Mouse (Mus musculus): ENCODE results near the gene Ciz1. TPM values are rescaled to one million over a fixed set of nuclear protein-coding genes. Genes with fewer than 3 reads are reported as not detected.

Ciz1 gene
- total and polyA plus RNA-seq, 2 experiments from 2014 or later: 40.3 to 103 TPM

DNA sequence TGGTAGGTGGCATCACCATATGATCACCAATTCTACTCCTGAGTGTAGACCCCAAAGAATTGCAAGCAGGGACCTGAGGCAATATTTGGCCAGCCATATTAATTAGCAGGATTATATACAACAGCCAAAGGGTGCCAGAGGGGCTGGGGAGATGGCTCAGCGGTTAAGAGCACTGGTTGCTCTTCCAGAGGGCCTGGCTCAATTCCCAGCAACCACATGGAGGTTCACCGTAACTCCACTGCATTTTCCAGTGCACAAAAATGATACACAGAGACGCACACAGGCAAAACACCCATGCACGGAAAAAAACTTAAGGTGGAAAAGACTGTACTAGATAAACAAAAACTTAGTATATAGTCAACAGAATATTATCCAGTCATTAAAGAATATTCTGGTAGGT is 24.9 kb upstream of the Ciz1 start:
- ATAC-seq (no peak), DNase-seq (ENCODE audit: low spot score) (no peak)
- Histone ChIP-seq H3K9me3 (ENCODE audit: low read length) (no peaks in the 10 kb centered on the region), H3K36me3 (ENCODE audit: insufficient read depth, low read length) (0 out of 2 replicates have a peak, but pooled peaks cover 5% of the 10 kb centered on the region), H3K27me3 (ENCODE audit: insufficient read depth, low read length) (no peaks in the 10 kb centered on the region), H3K9ac (replicated peaks; ENCODE audit: low read length) (no peak overlapping the region), H3K27ac (no peak overlapping the region), H3K4me3 (ENCODE audit: low read length) (no peak overlapping the region), H3K4me1 (ENCODE audit: insufficient read depth, low read length) (no peaks in the 10 kb centered on the region; the same call in 1 of the 2 replicates), H3K4me2 (ENCODE audit: low read depth, low read length) (no peak overlapping the region)
- 57% methylated on average over 4 of the region's 4 CpGs for WGBS
- no peak for TF ChIP-seq CTCF (IDR thresholded peaks at IDR 0.05; ENCODE audit: low read depth)

DNA sequence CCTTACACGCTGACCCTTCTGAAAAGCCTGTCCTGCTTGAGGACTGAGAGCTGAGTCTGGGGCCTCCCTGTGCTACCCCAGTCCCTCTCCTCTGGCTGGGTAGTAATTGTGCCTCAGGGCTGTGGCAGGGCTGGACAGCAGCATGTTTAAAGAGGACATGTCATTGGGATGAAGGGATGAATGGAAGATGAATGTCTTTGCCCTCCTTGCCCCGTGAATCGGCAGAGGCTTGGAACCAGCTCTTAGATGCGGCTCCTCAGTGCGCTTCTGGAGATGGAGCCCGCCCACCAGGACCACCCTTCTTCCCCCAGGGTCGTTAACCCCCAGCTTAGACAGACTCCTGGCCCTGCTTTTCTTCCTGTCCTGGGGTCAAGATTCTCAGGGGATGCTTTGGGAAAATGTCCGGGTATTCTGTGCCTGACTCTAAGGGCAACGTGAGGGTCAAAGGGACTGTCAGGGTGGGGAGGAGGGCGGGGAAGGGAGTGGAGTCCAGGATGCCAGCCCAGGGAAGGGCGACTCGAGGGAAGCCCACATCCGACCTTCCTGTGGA is 23.1 kb upstream of the Ciz1 start:
- DNase-seq (ENCODE audit: low spot score): no peak
- Histone ChIP-seq H3K36me3 (ENCODE audit: insufficient read depth, low read length) (0 out of 2 replicates have a peak, but pooled peaks cover 5% of the 10 kb centered on the region), H3K9me3 (ENCODE audit: low read length) (no peaks in the 10 kb centered on the region), H3K4me3 (ENCODE audit: low read length) (no peak overlapping the region), H3K9ac (replicated peaks; ENCODE audit: low read length) (no peak overlapping the region), H3K4me2 (ENCODE audit: low read depth, low read length) (no peak overlapping the region), H3K27ac (no peak overlapping the region), H3K4me1 (ENCODE audit: insufficient read depth, low read length) (no peaks in the 10 kb centered on the region), H3K27me3 (ENCODE audit: insufficient read depth, low read length) (no peaks in the 10 kb centered on the region)
- ATAC-seq: no peak
- WGBS: 21% methylated on average over 13 of the region's 13 CpGs
- no peak for TF ChIP-seq CTCF (IDR thresholded peaks at IDR 0.05; ENCODE audit: low read depth)

DNA sequence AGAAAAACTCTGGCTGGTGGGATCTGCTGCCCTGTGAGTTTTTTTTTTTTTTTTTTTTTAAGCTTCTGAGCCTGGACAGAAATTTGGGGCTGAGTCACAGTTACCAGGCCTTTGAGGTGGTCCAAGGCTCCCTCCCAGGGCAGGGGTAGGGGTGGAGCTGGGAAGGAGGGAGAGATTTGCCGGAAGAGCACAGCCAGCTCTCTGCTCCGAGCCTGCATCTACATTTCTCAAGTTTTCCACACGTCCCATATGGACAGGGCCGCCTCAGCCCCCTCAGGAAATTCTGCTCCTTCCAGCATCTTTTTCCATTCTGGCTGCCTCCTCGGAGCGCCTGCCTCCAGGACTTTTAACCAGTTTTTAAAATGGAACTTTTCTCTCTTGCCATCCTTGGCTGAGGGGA is 22.6 kb upstream of the Ciz1 start:
- H3K9me3 ChIP-seq (ENCODE audit: low read length): no peaks in the 10 kb centered on the region
- ATAC-seq (no peak), DNase-seq (ENCODE audit: low spot score) (no peak)
- H3K27ac ChIP-seq: no peak overlapping the region
- H3K9ac ChIP-seq (replicated peaks; ENCODE audit: low read length): no peak overlapping the region
- H3K36me3 ChIP-seq (ENCODE audit: insufficient read depth, low read length): 0 out of 2 replicates have a peak, but pooled peaks cover 11% of the 10 kb centered on the region
- WGBS: 44% methylated on average over 6 of the region's 6 CpGs
- H3K4me2 ChIP-seq (ENCODE audit: low read depth, low read length): no peak overlapping the region
- H3K4me3 ChIP-seq (ENCODE audit: low read length): no peak overlapping the region
- no peaks in the 10 kb centered on the region for H3K4me1 ChIP-seq (ENCODE audit: insufficient read depth, low read length)
- no peak for TF ChIP-seq CTCF (IDR thresholded peaks at IDR 0.05; ENCODE audit: low read depth)
- H3K27me3 ChIP-seq (ENCODE audit: insufficient read depth, low read length): no peaks in the 10 kb centered on the region

DNA sequence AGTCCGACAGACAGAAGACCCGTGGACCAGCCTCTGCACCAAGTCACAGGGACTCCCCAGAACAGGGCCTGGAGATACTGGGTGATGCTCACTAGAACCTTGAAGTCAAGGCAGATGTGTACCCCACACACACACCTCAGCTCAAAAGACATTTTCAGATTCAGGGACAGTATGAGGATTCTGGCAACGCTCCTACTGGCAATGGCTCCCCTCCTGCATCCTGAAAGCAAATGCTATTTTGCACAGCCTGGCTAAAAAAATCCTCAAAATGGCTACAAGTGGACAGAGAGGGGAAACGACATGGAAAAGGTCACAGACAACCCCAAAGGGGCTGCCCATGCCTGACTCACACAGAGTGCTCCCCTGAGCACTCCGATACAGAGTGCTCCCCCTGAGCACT is 20.0 kb upstream of the Ciz1 start:
- 82% methylated on average over 5 of the region's 5 CpGs for WGBS
- no peak overlapping the region for H3K27ac ChIP-seq
- ATAC-seq: no peak
- H3K27me3 ChIP-seq (ENCODE audit: insufficient read depth, low read length): no peaks in the 10 kb centered on the region
- no peak for DNase-seq (ENCODE audit: low spot score)
- no peak overlapping the region for H3K9ac ChIP-seq (replicated peaks; ENCODE audit: low read length)
- TF ChIP-seq CTCF (IDR thresholded peaks at IDR 0.05; ENCODE audit: low read depth): no peak
- H3K4me2 ChIP-seq (ENCODE audit: low read depth, low read length): no peak overlapping the region
- H3K9me3 ChIP-seq (ENCODE audit: low read length): no peaks in the 10 kb centered on the region
- H3K36me3 ChIP-seq (ENCODE audit: insufficient read depth, low read length): peaks cover 16% of the 10 kb centered on the region; the same call in 1 of the 2 replicates
- no peak overlapping the region for H3K4me3 ChIP-seq (ENCODE audit: low read length)
- H3K4me1 ChIP-seq (ENCODE audit: insufficient read depth, low read length): no peaks in the 10 kb centered on the region

DNA sequence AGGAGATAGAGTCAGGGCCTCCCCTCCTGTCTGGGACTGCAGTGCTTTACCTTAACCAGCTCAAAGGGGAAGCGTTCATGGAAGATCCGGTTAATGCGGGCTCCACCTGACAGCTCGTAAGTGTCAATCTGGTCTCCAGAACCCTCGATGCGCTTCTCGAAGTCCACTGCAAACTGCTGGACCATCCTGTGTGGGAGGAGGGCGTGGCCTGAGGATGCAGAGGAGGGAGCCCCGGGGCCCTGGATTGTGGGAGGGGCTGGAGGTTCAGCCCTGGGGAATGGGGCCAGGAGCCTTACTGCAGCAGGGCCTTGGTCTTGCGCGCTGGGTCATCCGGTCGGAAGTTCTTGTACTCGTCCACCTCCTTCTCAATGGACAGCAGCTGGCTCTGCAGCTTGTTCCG is 16.2 kb upstream of the Ciz1 start:
- no peak overlapping the region for H3K4me2 ChIP-seq (ENCODE audit: low read depth, low read length)
- H3K36me3 ChIP-seq (ENCODE audit: insufficient read depth, low read length): peaks cover 14% of the 10 kb centered on the region; the same call in 1 of the 2 replicates
- WGBS: 49% methylated on average over 15 of the region's 15 CpGs
- no peaks in the 10 kb centered on the region for H3K27me3 ChIP-seq (ENCODE audit: insufficient read depth, low read length)
- no peak overlapping the region for H3K4me3 ChIP-seq (ENCODE audit: low read length)
- no peak overlapping the region for H3K27ac ChIP-seq
- ATAC-seq (no peak), DNase-seq (ENCODE audit: low spot score) (no peak)
- H3K9me3 ChIP-seq (ENCODE audit: low read length): no peaks in the 10 kb centered on the region
- no peaks in the 10 kb centered on the region for H3K4me1 ChIP-seq (ENCODE audit: insufficient read depth, low read length)
- TF ChIP-seq CTCF (IDR thresholded peaks at IDR 0.05; ENCODE audit: low read depth): no peak
- no peak overlapping the region for H3K9ac ChIP-seq (replicated peaks; ENCODE audit: low read length)

DNA sequence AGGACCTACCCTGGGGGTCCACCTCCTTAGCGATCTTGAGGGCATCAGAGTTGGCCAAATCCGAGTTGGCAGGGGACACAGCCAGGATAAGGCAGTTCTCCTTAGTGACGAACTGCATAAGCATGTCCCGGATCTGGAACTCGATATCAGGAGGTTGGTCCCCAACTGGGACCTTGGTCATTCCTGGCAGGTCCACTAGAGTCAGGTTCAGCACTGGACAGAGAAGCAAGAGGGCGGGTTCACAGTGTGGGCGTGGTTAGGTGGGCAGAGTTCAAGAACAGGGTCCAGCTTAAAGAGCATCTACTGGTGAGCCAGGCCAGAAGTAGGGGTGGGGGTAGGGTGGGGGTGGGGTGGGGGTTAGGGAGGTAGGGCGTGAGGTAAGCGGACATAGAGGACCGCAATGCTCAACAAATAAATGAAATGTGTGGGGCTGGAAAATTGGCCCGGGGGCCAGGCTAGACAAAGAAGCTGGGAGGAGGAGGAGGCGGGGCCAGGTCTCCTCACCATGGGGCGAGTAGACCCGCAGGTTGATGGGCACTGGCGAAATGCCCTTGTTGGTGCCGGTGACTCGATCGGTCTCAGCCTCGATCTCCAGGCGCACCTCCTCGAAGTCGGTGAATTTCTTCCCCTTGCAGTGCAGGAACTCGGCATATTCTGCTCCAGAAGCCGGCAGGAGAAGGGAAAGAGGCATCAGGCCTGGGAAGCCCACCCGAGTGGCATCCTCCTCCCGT is 12.1 kb upstream of the Ciz1 start:
- Histone ChIP-seq H3K4me3 (ENCODE audit: low read length) (no peak overlapping the region), H3K9me3 (ENCODE audit: low read length) (no peaks in the 10 kb centered on the region), H3K27ac (no peak overlapping the region), H3K9ac (replicated peaks; ENCODE audit: low read length) (no peak overlapping the region), H3K4me2 (ENCODE audit: low read depth, low read length) (no peak overlapping the region), H3K36me3 (ENCODE audit: insufficient read depth, low read length) (no peaks in the 10 kb centered on the region; the same call in 1 of the 2 replicates), H3K4me1 (ENCODE audit: insufficient read depth, low read length) (0 out of 2 replicates have a peak, but pooled peaks cover 7% of the 10 kb centered on the region), H3K27me3 (ENCODE audit: insufficient read depth, low read length) (no peaks in the 10 kb centered on the region)
- TF ChIP-seq CTCF (IDR thresholded peaks at IDR 0.05; ENCODE audit: low read depth): no peak
- WGBS: 39% methylated on average over 26 of the region's 26 CpGs
- ATAC-seq (no peak), DNase-seq (ENCODE audit: low spot score) (no peak)

Data from hindbrain, postnatal 0 days (tissue).